Mouse (Mus musculus) gastrocnemius, adult 8-10 months (tissue): ENCODE data around the gene Bpgm. TPM values are rescaled to one million over a fixed set of nuclear protein-coding genes. Genes with fewer than 3 reads are reported as not detected.

Experiments used
- DNase-seq, 2 experiments: peaks; one replicate each; pipeline ENCODE4 v3.0.0; 2022; ENCODE audit warnings: low spot score in 2 of 2
- total RNA-seq, 4 experiments: library from RNA; stranded (reverse); gene quantifications; 2 replicates each; pipeline ENCODE4 v1.2.4; 2022

Gene Bpgm
- total RNA-seq, 4 experiments from 2014 or later = 101 to 121 (median 108) TPM

GRCm38 (mm10) chr6:34483811-34484210 is 7.8 kb downstream of the Bpgm start:
- DNase-seq = no peak

GRCm38 (mm10) chr6:34486071-34486626 is 10.1 kb downstream of the Bpgm start:
- DNase-seq = peak in 1 of 2 experiments; percentile 43

GRCm38 (mm10) chr6:34493327-34494095 is 17.5 kb downstream of the Bpgm start:
- DNase-seq = no peak

GRCm38 (mm10) chr6:34495140-34495551 is 19.1 kb downstream of the Bpgm start:
- DNase-seq = peak; percentile 34 to 62

- no peak for DNase-seq
These were observed 22.1 kb downstream of the Bpgm start for GRCm38 (mm10) chr6:34497991-34498625.

GRCm38 (mm10) chr6:34502291-34502690 is 26.3 kb downstream of the Bpgm start:
- DNase-seq = no peak

GRCm38 (mm10) chr6:34505957-34506356 is 29.9 kb downstream of the Bpgm start:
- DNase-seq = no peak

GRCm38 (mm10) chr6:34507581-34507980 is 31.6 kb downstream of the Bpgm start:
- DNase-seq = no peak

- no peak for DNase-seq
These were observed 32.0 kb downstream of the Bpgm start for GRCm38 (mm10) chr6:34508016-34508415.

GRCm38 (mm10) chr6:34510277-34510676 is 34.3 kb downstream of the Bpgm start:
- DNase-seq = no peak

GRCm38 (mm10) chr6:34511410-34511809 is 35.4 kb downstream of the Bpgm start:
- no peak for DNase-seq

- DNase-seq = no peak
These were observed 36.7 kb downstream of the Bpgm start for GRCm38 (mm10) chr6:34512741-34513140.

- DNase-seq = no peak
These were observed 38.6 kb downstream of the Bpgm start for GRCm38 (mm10) chr6:34514655-34515054.

- DNase-seq = peak; percentile 34 to 49
These were observed 39.2 kb downstream of the Bpgm start for GRCm38 (mm10) chr6:34515098-34515782.

GRCm38 (mm10) chr6:34515783-34516099 is 39.7 kb downstream of the Bpgm start:
- no peak for DNase-seq

- DNase-seq = no peak
These were observed 41.7 kb downstream of the Bpgm start for GRCm38 (mm10) chr6:34517750-34518149.

GRCm38 (mm10) chr6:34519087-34519486 is 43.1 kb downstream of the Bpgm start:
- DNase-seq = no peak

GRCm38 (mm10) chr6:34520491-34520890 is 44.5 kb downstream of the Bpgm start:
- DNase-seq = no peak

GRCm38 (mm10) chr6:34520912-34521311 is 44.9 kb downstream of the Bpgm start:
- no peak for DNase-seq

- peak; percentile 16 to 42 for DNase-seq
These were observed 47.5 kb downstream of the Bpgm start for GRCm38 (mm10) chr6:34523476-34523875.

- DNase-seq = no peak
These were observed 49.5 kb downstream of the Bpgm start for GRCm38 (mm10) chr6:34525499-34525924.

- no peak for DNase-seq
These were observed 49.9 kb downstream of the Bpgm start for GRCm38 (mm10) chr6:34525927-34526326.
